Mouse (Mus musculus): ENCODE measurements around the gene Hist2h2aa1.

- TF ChIP-seq CTCF (IDR thresholded peaks at IDR 0.05; ENCODE audit: borderline replicate concordance, extremely low read depth, insufficient read depth, insufficient read length), result 0 out of 2 replicates have a peak, but pooled peaks have one; percentile 11
- TF ChIP-seq POLR2A (IDR thresholded peaks at IDR 0.05; ENCODE audit: borderline replicate concordance, extremely low read depth, insufficient read depth, insufficient read length, poor library complexity, severe bottlenecking), result no peak
Observed at GRCm38 (mm10) chr3:96195616-96196313, 49.5 kb upstream of the Hist2h2aa1 start.
